Mouse (Mus musculus) limb, embryonic 14.5 days (tissue): ENCODE measurements at regions not wholly inside any gene's neighbourhood (a gene's known extent, or its start where the extent isn't known, plus 50 kb on each side); places are given as distances from the start of the nearest gene placed in this dataset.
A peak's percentile ranks its signal among the peaks of the same experiment; 100 is the strongest.

ENCODE experiments used
- ATAC-seq: fragments of 200-750 bp; cut with Nextera tagmentation; 2 replicates; pipeline ENCODE4 v1.8.0; 2017; ENCODE audit warnings: low read depth, moderate number of reproducible peaks, moderate TSS enrichment; ENCODE audit not compliant: low FRiP score
- DNase-seq: peaks from one replicate; pipeline ENCODE4 v3.0.0-alpha.2; 2015; ENCODE audit warnings: low spot score
- H3K27ac ChIP-seq: fragments of 300-500 bp; sonication (generic); replicated peaks from 2 replicates; pipeline ENCODE4 v1.5.1; 2014; ENCODE audit warnings: low read depth, mild to moderate bottlenecking, low read length, moderate library complexity, mixed read lengths
- H3K27me3 ChIP-seq: fragments of 300-500 bp; sonication (generic); 2 replicates; pipeline ENCODE4 v1.6.1; 2014; ENCODE audit warnings: low read length, mixed read lengths; ENCODE audit not compliant: control insufficient read depth, insufficient read depth
- H3K36me3 ChIP-seq: fragments of 300-500 bp; sonication (generic); 2 replicates; pipeline ENCODE4 v1.6.1; 2014; ENCODE audit warnings: mild to moderate bottlenecking, low read length, moderate library complexity, mixed read lengths; ENCODE audit not compliant: control insufficient read depth, insufficient read depth
- H3K4me1 ChIP-seq: fragments of 300-500 bp; sonication (generic); 2 replicates; pipeline ENCODE4 v1.6.1; 2014; ENCODE audit warnings: antibody characterized with exemption, low read length, mixed read lengths; ENCODE audit not compliant: control insufficient read depth, insufficient read depth
- H3K4me2 ChIP-seq: fragments of 300-500 bp; sonication (generic); replicated peaks from 2 replicates; pipeline ENCODE4 v1.6.1; 2014; ENCODE audit warnings: low read depth, mild to moderate bottlenecking, low read length, moderate library complexity; ENCODE audit not compliant: severe bottlenecking
- H3K4me3 ChIP-seq: fragments of 300-500 bp; sonication (generic); replicated peaks from 2 replicates; pipeline ENCODE4 v1.5.1; 2014; ENCODE audit warnings: low read length
- H3K9ac ChIP-seq: fragments of 300-500 bp; sonication (generic); 2 replicates; pipeline ENCODE4 v1.6.1; 2014; ENCODE audit warnings: mild to moderate bottlenecking, low read depth, low read length, moderate library complexity; ENCODE audit not compliant: severe bottlenecking
- H3K9me3 ChIP-seq: fragments of 300-500 bp; sonication (generic); 2 replicates; pipeline ENCODE4 v1.6.1; 2016; ENCODE audit warnings: low read length; ENCODE audit not compliant: control insufficient read depth
- POLR2A ChIP-seq: fragments of 200-500 bp; IDR thresholded peaks from 2 replicates; pipeline ENCODE4 v1.8.0; 2012; ENCODE audit warnings: inconsistent platforms, mild to moderate bottlenecking, moderate library complexity, borderline replicate concordance; ENCODE audit not compliant: insufficient read depth, insufficient read length; ENCODE audit errors: extremely low read depth
- WGBS: fragments of 180-500 bp; shearing (Covaris S2); extraction: QIAGEN DNeasy Blood & Tissue Kit; methylation state at CpG from one replicate; pipeline ENCODE4 v1.1.7; 2014; 5-methylcytosine and 5-hydroxymethylcytosine counted together

DNA sequence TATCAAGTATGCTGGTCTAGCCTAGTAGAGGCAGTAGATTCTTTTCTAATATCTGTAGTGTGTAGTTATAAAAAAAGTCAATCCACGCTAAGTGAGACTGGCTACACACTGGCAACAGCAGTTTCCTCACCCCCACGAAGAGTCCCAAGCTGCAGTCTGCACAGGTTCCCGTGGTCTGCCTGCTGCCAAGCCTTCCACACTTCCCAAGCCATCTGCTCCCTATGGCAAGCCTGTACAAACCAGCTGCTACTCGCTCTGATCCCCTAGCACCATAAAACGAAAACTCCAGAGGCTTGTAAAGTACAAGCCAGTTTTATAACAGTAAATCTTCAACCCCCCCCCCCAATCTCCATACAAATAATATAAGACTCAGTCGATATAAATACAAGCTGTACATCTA is 786.0 kb upstream of the Tyrp1 start:
- no peak overlapping the region for H3K4me2 ChIP-seq
- DNase-seq = peak; percentile 7
- no peak for TF ChIP-seq POLR2A
- 30% methylated on average over 6 of the region's 6 CpGs for WGBS
- H3K27me3 ChIP-seq = no peaks in the 10 kb centered on the region
- no peak overlapping the region for H3K9ac ChIP-seq
- no peaks in the 10 kb centered on the region for H3K36me3 ChIP-seq
- no peak overlapping the region for H3K27ac ChIP-seq
- no peaks in the 10 kb centered on the region for H3K9me3 ChIP-seq
- no peak overlapping the region for H3K4me3 ChIP-seq
- ATAC-seq = peak; percentile 30; the same call in 1 of the 2 replicates
- no peaks in the 10 kb centered on the region for H3K4me1 ChIP-seq
